10 mouse cellular contexts compared by ENCODE assay signal in the genomic region with DNA sequence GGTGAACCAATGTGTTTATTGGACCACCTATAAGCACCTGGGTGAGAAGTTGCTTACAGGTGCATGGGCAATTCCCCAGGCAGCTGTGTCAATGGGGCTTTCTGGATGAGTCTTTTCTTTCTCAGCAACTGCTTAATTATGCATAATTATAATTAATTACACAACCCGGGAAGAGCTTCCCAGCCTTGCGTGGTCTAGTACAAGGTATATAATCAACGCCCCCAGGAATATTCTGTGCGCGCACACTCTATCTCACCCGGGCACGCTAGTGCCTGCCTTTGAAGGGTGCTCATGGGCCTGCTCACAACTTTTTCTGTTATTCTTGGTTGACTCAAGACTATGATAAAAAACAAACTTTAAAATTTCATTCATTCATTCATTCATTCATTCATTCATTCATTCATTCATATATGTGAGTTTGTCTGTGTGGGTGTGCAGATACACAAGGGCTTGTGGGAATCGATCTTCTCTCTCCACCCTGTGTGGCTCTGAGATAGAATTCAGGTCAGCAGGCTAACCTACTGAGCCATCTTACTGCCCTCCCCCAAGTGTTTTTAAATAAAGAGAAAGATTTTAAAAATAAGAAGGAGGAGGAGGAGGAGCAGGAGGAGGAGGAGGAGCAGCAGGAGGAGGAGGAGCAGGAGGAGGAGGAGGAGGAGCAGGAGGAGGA.
DNase-seq lines count a peak whose midpoint lies in the region; ATAC-seq lines count a peak whose summit lies in the region.
"Had no signal": no experiment of that assay in that cellular context is flagged by ENCODE, and none has a peak within 500 bp of the region (broad histone marks: within the 10 kb centered on the region; RNA-seq: fewer than 3 reads in every experiment).

No protein-coding gene starts in this region.

- intact Hi-C loops in left cerebral cortex, postnatal 4 days (cut with DNase I), result loop anchor here (5.0 to 10.0 kb wide), 3 partner anchors 158 to 378 kb away; a partner anchor contains a TSS

- H3K4me2 ChIP-seq in midbrain, embryonic 16.5 days (ENCODE audit: low read length), result no peak overlapping the region
- no peak overlapping the region for H3K4me2 ChIP-seq in embryonic facial prominence, embryonic 15.5 days (replicated peaks)
- H3K4me2 ChIP-seq in hindbrain, embryonic 12.5 days (replicated peaks), result no peak overlapping the region
- H3K4me2 ChIP-seq in neural tube, embryonic 13.5 days, result no peak overlapping the region
- H3K4me2 ChIP-seq: liver, embryonic 12.5 days had no signal

- H3K9me3 ChIP-seq in midbrain, embryonic 10.5 days (replicated peaks), result no peaks in the 10 kb centered on the region
- no peaks in the 10 kb centered on the region for H3K9me3 ChIP-seq in midbrain, embryonic 16.5 days (replicated peaks; ENCODE audit: control insufficient read depth, low read length, poor library complexity, severe bottlenecking)
- H3K9me3 ChIP-seq in embryonic facial prominence, embryonic 15.5 days (replicated peaks), result no peaks in the 10 kb centered on the region
- no peaks in the 10 kb centered on the region for H3K9me3 ChIP-seq in hindbrain, embryonic 12.5 days (replicated peaks)
- H3K9me3 ChIP-seq in neural tube, embryonic 13.5 days, result no peaks in the 10 kb centered on the region
- H3K9me3 ChIP-seq: liver, embryonic 12.5 days had no signal

- 92% methylated on average over 8 of the region's 8 CpGs for WGBS in midbrain, embryonic 10.5 days
- WGBS in midbrain, embryonic 16.5 days, result 78% methylated on average over 8 of the region's 8 CpGs
- 75% methylated on average over 8 of the region's 8 CpGs for WGBS in embryonic facial prominence, embryonic 15.5 days
- 78% methylated on average over 8 of the region's 8 CpGs for WGBS in hindbrain, embryonic 12.5 days
- WGBS in neural tube, embryonic 13.5 days, result 77% methylated on average over 8 of the region's 8 CpGs

- H3K27me3 ChIP-seq in midbrain, embryonic 10.5 days (ENCODE audit: low read depth, poor library complexity, severe bottlenecking), result no peaks in the 10 kb centered on the region
- no peaks in the 10 kb centered on the region for H3K27me3 ChIP-seq in midbrain, embryonic 16.5 days (ENCODE audit: control insufficient read depth, insufficient read depth, low read depth, low read length)
- no peaks in the 10 kb centered on the region for H3K27me3 ChIP-seq in embryonic facial prominence, embryonic 15.5 days
- no peaks in the 10 kb centered on the region for H3K27me3 ChIP-seq in hindbrain, embryonic 12.5 days
- H3K27me3 ChIP-seq in neural tube, embryonic 13.5 days, result no peaks in the 10 kb centered on the region

- peaks cover 35% of the 10 kb centered on the region for H3K4me1 ChIP-seq in midbrain, embryonic 10.5 days
- peaks cover 4% of the 10 kb centered on the region; the same call in 1 of the 2 replicates for H3K4me1 ChIP-seq in midbrain, embryonic 16.5 days (ENCODE audit: control insufficient read depth, insufficient read depth, low read length)
- H3K4me1 ChIP-seq in embryonic facial prominence, embryonic 15.5 days, result peaks cover 19% of the 10 kb centered on the region; the same call in 1 of the 2 replicates
- H3K4me1 ChIP-seq in hindbrain, embryonic 12.5 days, result peaks cover 19% of the 10 kb centered on the region
- peaks cover 34% of the 10 kb centered on the region for H3K4me1 ChIP-seq in neural tube, embryonic 13.5 days (replicated peaks)
- H3K4me1 ChIP-seq: liver, embryonic 12.5 days had no signal

- no peak overlapping the region for H3K4me3 ChIP-seq in midbrain, embryonic 10.5 days
- no peak overlapping the region for H3K4me3 ChIP-seq in midbrain, embryonic 16.5 days (ENCODE audit: low read depth, low read length)
- H3K4me3 ChIP-seq in embryonic facial prominence, embryonic 15.5 days (replicated peaks), result no peak overlapping the region
- H3K4me3 ChIP-seq in hindbrain, embryonic 12.5 days, result no peak overlapping the region
- H3K4me3 ChIP-seq in neural tube, embryonic 13.5 days, result no peak overlapping the region
- H3K4me3 ChIP-seq: liver, embryonic 12.5 days had no signal

- no peak for ATAC-seq in midbrain, embryonic 16.5 days
- ATAC-seq in embryonic facial prominence, embryonic 15.5 days (ENCODE audit: insufficient number of reproducible peaks, low FRiP score, low TSS enrichment, low read depth), result peak; percentile 76; the same call in 1 of the 2 replicates
- peak; percentile 70 for ATAC-seq in hindbrain, embryonic 12.5 days (ENCODE audit: low FRiP score)
- ATAC-seq in neural tube, embryonic 13.5 days (ENCODE audit: low read depth), result peak; percentile 58; the same call in 1 of the 2 replicates
- ATAC-seq: liver, embryonic 12.5 days had no signal

- no peak for DNase-seq in midbrain, embryonic 10.5 days (ENCODE audit: low spot score)
- DNase-seq in urinary bladder, postnatal 10 days (ENCODE audit: low spot score), result no peak
- DNase-seq in urinary bladder, postnatal 25 days (ENCODE audit: low spot score), result no peak
- no peak for DNase-seq in left cerebral cortex, postnatal 4 days

- no peaks in the 10 kb centered on the region for H3K36me3 ChIP-seq in midbrain, embryonic 10.5 days
- H3K36me3 ChIP-seq in midbrain, embryonic 16.5 days (ENCODE audit: control insufficient read depth, insufficient read depth, low read length), result no peaks in the 10 kb centered on the region
- H3K36me3 ChIP-seq in embryonic facial prominence, embryonic 15.5 days, result no peaks in the 10 kb centered on the region
- no peaks in the 10 kb centered on the region for H3K36me3 ChIP-seq in hindbrain, embryonic 12.5 days
- no peaks in the 10 kb centered on the region for H3K36me3 ChIP-seq in neural tube, embryonic 13.5 days
- H3K36me3 ChIP-seq: liver, embryonic 12.5 days had no signal

- H3K27ac ChIP-seq in midbrain, embryonic 10.5 days (replicated peaks), result peak overlapping the region; percentile 87
- no peak overlapping the region; the same call in 1 of the 2 replicates for H3K27ac ChIP-seq in midbrain, embryonic 16.5 days (ENCODE audit: low read length)
- no peak overlapping the region for H3K27ac ChIP-seq in embryonic facial prominence, embryonic 15.5 days (replicated peaks)
- peak overlapping the region; percentile 79 for H3K27ac ChIP-seq in hindbrain, embryonic 12.5 days
- H3K27ac ChIP-seq in neural tube, embryonic 13.5 days (replicated peaks), result no peak overlapping the region
- H3K27ac ChIP-seq: kidney, postnatal 0 days; liver, embryonic 12.5 days had no signal

- no peak overlapping the region for H3K9ac ChIP-seq in midbrain, embryonic 16.5 days (ENCODE audit: low read depth, low read length)
- no peak overlapping the region for H3K9ac ChIP-seq in embryonic facial prominence, embryonic 15.5 days
- no peak overlapping the region for H3K9ac ChIP-seq in hindbrain, embryonic 12.5 days
- no peak overlapping the region for H3K9ac ChIP-seq in neural tube, embryonic 13.5 days
- H3K9ac ChIP-seq: liver, embryonic 12.5 days had no signal

Comparison
In these comparisons a context has a peak if more than half of its experiments do, and no peak if none do; other contexts are left out.
1. H3K27ac ChIP-seq: peak in midbrain, embryonic 10.5 days (single experiment) and hindbrain, embryonic 12.5 days (single experiment); none in midbrain, embryonic 16.5 days (single experiment), embryonic facial prominence, embryonic 15.5 days (single experiment) and neural tube, embryonic 13.5 days (single experiment).